Mouse (Mus musculus): ENCODE data around the gene Rhog. TPM values are rescaled to one million over a fixed set of nuclear protein-coding genes. Genes with fewer than 3 reads are reported as not detected.

The Rhog gene
- polyA plus RNA-seq (2014; fragmentation: Illumina TruSeq; extraction: RNeasy Lipid Tissue Mini Kit (QIAGEN cat#74804); ENCODE audit: low read depth, low replicate concordance): 7.1 TPM

GRCm38 (mm10) chr7:102255954-102256353, at the start of gene Rhog:
Gene Rhog, minus strand, starts transcription at chr7:102256054.

GRCm38 (mm10) chr7:102267601-102268394, 11.9 kb upstream of the Rhog start, which contains the start of gene Stim1:
Gene Stim1, plus strand, starts transcription at chr7:102267806.

GRCm38 (mm10) chr7:102209756-102210721, 45.8 kb downstream of the Rhog start, which contains the start of the genes Nup98 and Pgap2:
Gene Nup98, minus strand, starts transcription at chr7:102210176.
Gene Pgap2, plus strand, starts transcription at chr7:102210208.

Other genes with a start within 250 kb of the Rhog start
- 16.7 TPM for gene Il18bp, start 237.4 kb downstream of the Rhog start, polyA plus RNA-seq (2014; fragmentation: Illumina TruSeq; extraction: RNeasy Lipid Tissue Mini Kit (QIAGEN cat#74804); ENCODE audit: low read depth, low replicate concordance)
- gene Rnf121, start 190.6 kb downstream of the Rhog start, polyA plus RNA-seq (2014; fragmentation: Illumina TruSeq; extraction: RNeasy Lipid Tissue Mini Kit (QIAGEN cat#74804); ENCODE audit: low read depth, low replicate concordance): 13.8 TPM
- gene Xndc1, start 190.5 kb downstream of the Rhog start, polyA plus RNA-seq (2014; fragmentation: Illumina TruSeq; extraction: RNeasy Lipid Tissue Mini Kit (QIAGEN cat#74804); ENCODE audit: low read depth, low replicate concordance): 8.8 TPM
- gene Xntrpc, start 190.3 kb downstream of the Rhog start, polyA plus RNA-seq (2014; fragmentation: Illumina TruSeq; extraction: RNeasy Lipid Tissue Mini Kit (QIAGEN cat#74804); ENCODE audit: low read depth, low replicate concordance): not detected
- gene Trpc2, start 172.9 kb downstream of the Rhog start, polyA plus RNA-seq (2014; fragmentation: Illumina TruSeq; extraction: RNeasy Lipid Tissue Mini Kit (QIAGEN cat#74804); ENCODE audit: low read depth, low replicate concordance): not detected
- gene Art1, start 154.3 kb downstream of the Rhog start, polyA plus RNA-seq (2014; fragmentation: Illumina TruSeq; extraction: RNeasy Lipid Tissue Mini Kit (QIAGEN cat#74804); ENCODE audit: low read depth, low replicate concordance): not detected
- gene Art5, start 146.6 kb downstream of the Rhog start, polyA plus RNA-seq (2014; fragmentation: Illumina TruSeq; extraction: RNeasy Lipid Tissue Mini Kit (QIAGEN cat#74804); ENCODE audit: low read depth, low replicate concordance): not detected
- gene Chrna10, start 139.2 kb downstream of the Rhog start, polyA plus RNA-seq (2014; fragmentation: Illumina TruSeq; extraction: RNeasy Lipid Tissue Mini Kit (QIAGEN cat#74804); ENCODE audit: low read depth, low replicate concordance): not detected
- 65.3 TPM for gene Nup98, start 45.9 kb downstream of the Rhog start, polyA plus RNA-seq (2014; fragmentation: Illumina TruSeq; extraction: RNeasy Lipid Tissue Mini Kit (QIAGEN cat#74804); ENCODE audit: low read depth, low replicate concordance)
- gene Pgap2, start 45.8 kb downstream of the Rhog start, polyA plus RNA-seq (2014; fragmentation: Illumina TruSeq; extraction: RNeasy Lipid Tissue Mini Kit (QIAGEN cat#74804); ENCODE audit: low read depth, low replicate concordance): 78.5 TPM
- gene Stim1, start 11.8 kb upstream of the Rhog start, polyA plus RNA-seq (2014; fragmentation: Illumina TruSeq; extraction: RNeasy Lipid Tissue Mini Kit (QIAGEN cat#74804); ENCODE audit: low read depth, low replicate concordance): 15.4 TPM
- 47.2 TPM for gene Rrm1, start 185.6 kb upstream of the Rhog start, polyA plus RNA-seq (2014; fragmentation: Illumina TruSeq; extraction: RNeasy Lipid Tissue Mini Kit (QIAGEN cat#74804); ENCODE audit: low read depth, low replicate concordance)
- not detected for gene Olfr543, start 225.6 kb upstream of the Rhog start, polyA plus RNA-seq (2014; fragmentation: Illumina TruSeq; extraction: RNeasy Lipid Tissue Mini Kit (QIAGEN cat#74804); ENCODE audit: low read depth, low replicate concordance)
- gene Olfr544, start 232.3 kb upstream of the Rhog start, polyA plus RNA-seq (2014; fragmentation: Illumina TruSeq; extraction: RNeasy Lipid Tissue Mini Kit (QIAGEN cat#74804); ENCODE audit: low read depth, low replicate concordance): not detected
- gene Olfr545, start 243.5 kb upstream of the Rhog start, polyA plus RNA-seq (2014; fragmentation: Illumina TruSeq; extraction: RNeasy Lipid Tissue Mini Kit (QIAGEN cat#74804); ENCODE audit: low read depth, low replicate concordance): not detected

All from adrenal gland, adult 10 weeks (tissue).